Mouse (Mus musculus) WW6 (cell line): ENCODE results near the gene Kpna7.
"Not testable (repeated sequence)": the region's sequence is repeated elsewhere in the genome, so short reads cannot be mapped to it uniquely, and the experiment has no call there.

Experiments used
- DNase-seq: peaks from one replicate; pipeline ENCODE4 v3.0.0-alpha.2; 2013; ENCODE audit warnings: low read depth, low spot score

The Kpna7 gene

GRCm38 (mm10) chr5:145083632-145084451 is at the start of gene Kpna7, which contains the start of gene Arpc1a:
Gene Kpna7 (minus strand): TSS chr5:145084030.
Gene Arpc1a (plus strand): TSS chr5:145083830.
- DNase-seq = peak; percentile 88

GRCm38 (mm10) chr5:145133275-145133674 is 49.4 kb upstream of the Kpna7 start:
- not testable (repeated sequence) for DNase-seq

GRCm38 (mm10) chr5:145130995-145131394 is 47.2 kb upstream of the Kpna7 start:
- no peak for DNase-seq

GRCm38 (mm10) chr5:145130191-145130590 is 46.4 kb upstream of the Kpna7 start:
- DNase-seq = no peak

- DNase-seq = not testable (repeated sequence)
Measured at GRCm38 (mm10) chr5:145129773-145130172, 45.9 kb upstream of the Kpna7 start.

GRCm38 (mm10) chr5:145129124-145129523 is 45.3 kb upstream of the Kpna7 start:
- DNase-seq = no peak

GRCm38 (mm10) chr5:145126580-145126979 is 42.8 kb upstream of the Kpna7 start:
- DNase-seq = no peak

- DNase-seq = no peak
Measured at GRCm38 (mm10) chr5:145123396-145123795, 39.6 kb upstream of the Kpna7 start.

GRCm38 (mm10) chr5:145120921-145121320 is 37.1 kb upstream of the Kpna7 start:
- DNase-seq = no peak

GRCm38 (mm10) chr5:145119385-145119784 is 35.6 kb upstream of the Kpna7 start:
- no peak for DNase-seq

- no peak for DNase-seq
Measured at GRCm38 (mm10) chr5:145118461-145118860, 34.6 kb upstream of the Kpna7 start.

GRCm38 (mm10) chr5:145118005-145118404 is 34.2 kb upstream of the Kpna7 start:
- no peak for DNase-seq

- DNase-seq = peak; percentile 72
Measured at GRCm38 (mm10) chr5:145116916-145117315, 33.1 kb upstream of the Kpna7 start.

GRCm38 (mm10) chr5:145116316-145116715 is 32.5 kb upstream of the Kpna7 start:
- DNase-seq = no peak

GRCm38 (mm10) chr5:145115736-145116135 is 31.9 kb upstream of the Kpna7 start:
- no peak for DNase-seq

GRCm38 (mm10) chr5:145114606-145115473 is 31.0 kb upstream of the Kpna7 start:
- DNase-seq = no peak

GRCm38 (mm10) chr5:145114071-145114605 is 30.3 kb upstream of the Kpna7 start, which contains the start of gene Arpc1b:
Gene Arpc1b (plus strand): TSS chr5:145114215.
- peak; percentile 75 for DNase-seq

- DNase-seq = no peak
Measured at GRCm38 (mm10) chr5:145113416-145113815, 29.6 kb upstream of the Kpna7 start.

GRCm38 (mm10) chr5:145112566-145112965 is 28.7 kb upstream of the Kpna7 start:
- no peak for DNase-seq

- no peak for DNase-seq
Measured at GRCm38 (mm10) chr5:145110401-145110800, 26.6 kb upstream of the Kpna7 start.

- DNase-seq = no peak
Measured at GRCm38 (mm10) chr5:145105694-145106275, 22.0 kb upstream of the Kpna7 start.

GRCm38 (mm10) chr5:145104328-145104727 is 20.5 kb upstream of the Kpna7 start:
- no peak for DNase-seq
